Mouse (Mus musculus) CD4-positive naive resting alpha-beta T cell, adult 57 days (primary cell): Measurements from ENCODE around the gene Psg18. TPM values are rescaled to one million over a fixed set of nuclear protein-coding genes. Genes with fewer than 3 reads are reported as not detected.

ENCODE experiments used
- total RNA-seq: library from RNA; stranded (reverse); gene quantifications from one replicate; pipeline ENCODE4 v1.2.4, GENCODE M21; 2023

Gene Psg18
- not detected for total RNA-seq

GRCm38 (mm10) chr7:18354909-18355308 lies at the start of gene Psg18:
Gene Psg18 (minus strand): TSS chr7:18355009.

Other genes starting within 250 kb of the Psg18 start
- gene Igfl3, start 178.5 kb downstream of the Psg18 start, total RNA-seq = not detected
- not detected for gene Mill1, start 109.7 kb downstream of the Psg18 start, total RNA-seq
- not detected for gene Psg28, start 77.0 kb upstream of the Psg18 start, total RNA-seq
- not detected for gene Psg26, start 129.2 kb upstream of the Psg18 start, total RNA-seq
- not detected for gene Psg25, start 177.3 kb upstream of the Psg18 start, total RNA-seq
- gene Psg27, start 212.3 kb upstream of the Psg18 start, total RNA-seq = not detected